Mouse (Mus musculus): ENCODE measurements at regions not wholly inside any gene's neighbourhood (a gene's known extent, or its start where the extent isn't known, plus 50 kb on each side); places are given as distances from the start of the nearest gene placed in this dataset.

DNA sequence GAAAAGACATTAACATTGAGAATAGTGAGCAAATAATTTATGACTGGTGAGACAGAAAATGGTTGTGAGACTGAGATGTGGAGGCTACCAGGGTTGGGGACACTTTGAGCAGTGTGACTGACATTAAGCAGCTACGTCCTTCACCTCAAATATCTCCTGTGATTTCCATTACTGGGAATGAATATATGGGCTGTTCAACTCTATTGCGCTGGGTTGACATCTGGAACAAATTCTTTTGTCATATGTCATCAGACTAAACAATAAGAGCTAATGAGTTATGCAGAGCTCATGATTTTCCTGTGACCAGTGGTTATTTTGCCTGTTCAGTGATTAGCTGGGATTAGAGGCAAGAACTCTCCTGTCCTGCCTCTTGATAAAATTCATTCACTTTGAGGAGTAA, 593.9 kb upstream of the Castor2 start:
- no peak for DNase-seq

DNA sequence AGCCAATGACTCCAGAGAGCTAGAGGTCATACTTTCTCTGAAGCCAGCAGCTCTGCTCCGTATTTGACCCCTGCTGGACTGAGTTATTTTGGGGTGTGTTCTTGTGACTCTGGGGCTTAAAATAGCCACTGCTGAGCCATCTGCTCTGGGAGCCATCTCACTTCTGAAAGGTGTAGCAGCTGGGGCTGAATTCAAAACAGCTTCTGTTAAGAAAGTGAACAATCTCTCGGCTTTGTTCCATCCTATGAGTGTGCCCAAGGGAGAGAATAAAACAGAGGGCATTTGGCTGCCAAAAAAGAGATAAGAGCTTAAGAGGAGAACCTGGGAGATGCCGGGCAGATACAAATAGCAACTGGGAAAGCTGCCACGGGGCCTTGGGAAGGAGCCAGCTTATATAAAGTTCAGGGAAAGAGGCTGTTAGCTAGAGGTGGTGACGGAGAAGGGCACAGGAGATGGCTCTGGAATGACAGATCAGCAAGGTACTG, 611.7 kb upstream of the Castor2 start:
- DNase-seq = peak; percentile 83 to 86

DNA sequence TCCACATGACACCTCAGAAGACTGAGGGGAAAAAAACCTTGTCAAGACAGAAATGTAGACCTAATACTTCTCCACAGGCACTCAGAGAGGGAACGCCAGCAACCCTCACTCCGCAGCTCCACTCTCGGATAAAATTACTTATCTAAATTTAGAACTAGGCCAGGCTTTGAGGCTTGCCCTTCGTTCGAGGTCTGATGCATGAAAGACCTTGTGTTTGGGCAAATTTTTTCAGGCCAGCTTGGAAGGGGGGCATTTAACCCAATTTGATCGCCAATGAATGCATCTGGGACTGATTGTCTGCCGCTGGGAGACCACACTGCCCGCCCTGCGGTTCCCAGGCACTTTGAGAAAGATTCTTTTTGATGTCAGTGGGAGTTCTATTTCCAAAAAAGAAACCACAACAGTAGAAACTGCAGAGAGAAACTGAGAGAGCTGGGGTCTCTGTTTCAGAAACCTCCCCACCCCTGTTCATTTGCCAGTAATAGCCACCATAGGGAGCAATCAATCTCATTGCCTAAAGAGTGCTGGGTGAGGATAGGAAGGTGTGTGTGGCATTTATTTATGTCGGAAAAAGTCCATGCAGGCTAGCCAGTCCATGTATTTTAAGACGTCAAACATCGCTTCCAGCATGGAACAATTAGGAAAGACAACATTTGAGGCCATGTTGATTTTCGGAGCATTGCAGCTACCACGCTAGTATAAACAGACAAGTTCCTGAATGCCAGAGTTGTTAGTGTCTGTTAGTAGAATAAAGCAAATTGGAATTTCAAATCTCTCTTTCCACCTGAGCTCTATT, 617.0 kb upstream of the Castor2 start:
- DNase-seq = peak in 1 of 2 experiments; percentile 12

DNA sequence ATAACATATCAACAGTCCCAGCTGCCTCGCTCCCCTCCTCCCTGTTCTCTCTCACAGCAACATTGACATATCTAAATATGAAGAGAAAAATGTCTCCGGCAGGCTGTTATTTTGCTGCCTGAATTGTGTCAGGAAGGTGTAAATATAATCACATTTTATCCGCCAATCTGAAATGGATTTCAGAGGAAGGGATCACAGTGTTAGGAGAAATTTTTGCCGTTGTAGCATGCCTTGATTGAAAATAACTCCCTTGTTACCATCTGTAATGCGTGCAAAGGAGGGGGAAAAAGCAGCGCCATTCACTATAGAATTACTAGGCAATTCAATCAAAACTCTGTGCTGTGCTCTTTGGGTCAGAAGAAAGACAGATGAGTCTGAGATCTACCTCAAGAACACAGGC, 620.3 kb upstream of the Castor2 start:
- DNase-seq = no peak

DNA sequence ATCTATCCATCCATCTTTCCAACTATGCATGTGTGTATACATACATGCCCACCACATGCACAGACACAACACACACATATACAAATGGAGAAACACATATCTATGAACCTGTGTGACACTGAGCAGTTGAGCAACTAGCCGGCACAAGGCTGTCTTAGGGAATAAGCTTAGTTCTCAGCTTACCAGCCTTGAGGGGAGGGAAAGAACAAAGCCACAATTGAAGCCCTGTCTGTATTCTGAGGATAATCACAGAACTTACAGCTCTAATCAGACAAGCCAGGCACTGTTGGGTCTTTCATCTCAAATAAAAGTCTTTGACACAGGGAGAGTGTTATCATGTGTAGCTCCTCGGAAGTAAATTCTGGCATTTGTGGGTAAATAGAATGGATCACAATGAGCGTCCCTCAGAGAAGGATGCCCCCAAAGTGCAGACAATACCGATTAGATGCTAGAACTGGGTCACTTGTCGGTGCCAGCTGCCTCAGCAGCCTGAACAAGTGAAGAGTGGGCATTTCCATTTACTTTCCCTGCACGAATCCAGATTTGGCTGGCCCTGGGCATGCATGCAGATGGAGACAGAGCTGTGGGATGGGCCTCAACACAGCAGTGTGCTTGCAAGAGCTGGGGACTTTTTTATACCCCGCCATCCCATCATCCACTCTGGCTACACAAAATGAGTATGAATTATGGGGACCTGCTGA, 646.0 kb upstream of the Castor2 start:
- DNase-seq = peak; percentile 70 to 72

DNA sequence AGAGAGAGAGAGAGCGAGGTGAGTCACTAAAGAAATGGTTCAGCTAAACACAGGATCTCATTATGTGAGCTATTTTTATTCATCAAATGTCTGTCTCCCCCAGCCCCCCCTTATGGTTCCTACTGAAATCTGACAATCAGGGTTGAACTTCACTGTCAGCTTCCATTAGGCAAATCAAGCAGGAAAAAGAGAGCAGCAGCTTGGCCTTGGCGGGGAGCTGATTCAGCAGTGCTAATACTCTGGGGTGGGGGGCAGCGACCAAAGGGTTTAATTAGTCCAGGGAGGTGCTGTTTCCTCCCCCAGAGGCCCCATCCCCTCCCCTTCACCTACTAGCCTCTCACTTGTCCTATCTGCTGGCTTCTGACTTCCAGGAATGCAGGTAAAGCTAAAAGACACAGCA, 649.6 kb upstream of the Castor2 start:
- peak; percentile 42 to 59 for DNase-seq

DNA sequence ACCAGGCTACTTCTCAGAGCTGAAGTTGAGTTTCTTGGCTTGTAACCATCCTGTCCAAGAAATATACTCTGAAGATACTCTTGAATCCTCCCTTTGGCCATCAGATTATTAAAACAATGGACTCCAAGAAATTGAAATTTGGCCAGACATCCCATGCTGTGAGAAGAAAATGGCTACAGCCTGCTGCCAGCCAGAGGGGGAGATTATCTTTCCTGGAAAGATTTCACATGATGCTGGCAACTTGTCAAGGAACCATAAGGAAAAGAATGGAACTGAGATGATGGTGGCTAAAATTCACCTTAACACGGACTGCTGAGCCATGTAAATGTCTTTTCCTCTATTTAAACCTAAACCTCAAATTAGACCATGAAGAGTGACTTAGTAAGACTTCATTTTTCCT, 698.7 kb upstream of the Castor2 start:
- peak; percentile 57 to 75 for DNase-seq

DNA sequence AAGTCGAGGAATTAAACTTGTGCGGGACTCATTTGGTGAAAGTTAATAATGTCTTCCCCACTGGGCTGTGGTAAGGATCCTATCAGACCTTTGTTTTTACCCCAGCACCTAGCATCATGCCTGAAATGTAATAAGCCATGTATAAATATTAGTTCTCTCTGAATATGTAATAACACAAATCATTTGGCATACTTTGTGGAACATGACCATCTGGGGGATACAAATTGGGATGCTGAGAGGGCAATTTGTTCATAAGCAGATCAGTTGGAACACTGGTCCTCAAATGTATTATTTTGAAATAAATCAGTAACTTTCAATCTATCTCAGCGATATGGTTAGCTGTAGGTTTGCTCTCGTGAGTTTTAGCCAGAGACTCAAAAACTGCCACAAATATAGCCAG, 709.6 kb upstream of the Castor2 start:
- DNase-seq = no peak

DNA sequence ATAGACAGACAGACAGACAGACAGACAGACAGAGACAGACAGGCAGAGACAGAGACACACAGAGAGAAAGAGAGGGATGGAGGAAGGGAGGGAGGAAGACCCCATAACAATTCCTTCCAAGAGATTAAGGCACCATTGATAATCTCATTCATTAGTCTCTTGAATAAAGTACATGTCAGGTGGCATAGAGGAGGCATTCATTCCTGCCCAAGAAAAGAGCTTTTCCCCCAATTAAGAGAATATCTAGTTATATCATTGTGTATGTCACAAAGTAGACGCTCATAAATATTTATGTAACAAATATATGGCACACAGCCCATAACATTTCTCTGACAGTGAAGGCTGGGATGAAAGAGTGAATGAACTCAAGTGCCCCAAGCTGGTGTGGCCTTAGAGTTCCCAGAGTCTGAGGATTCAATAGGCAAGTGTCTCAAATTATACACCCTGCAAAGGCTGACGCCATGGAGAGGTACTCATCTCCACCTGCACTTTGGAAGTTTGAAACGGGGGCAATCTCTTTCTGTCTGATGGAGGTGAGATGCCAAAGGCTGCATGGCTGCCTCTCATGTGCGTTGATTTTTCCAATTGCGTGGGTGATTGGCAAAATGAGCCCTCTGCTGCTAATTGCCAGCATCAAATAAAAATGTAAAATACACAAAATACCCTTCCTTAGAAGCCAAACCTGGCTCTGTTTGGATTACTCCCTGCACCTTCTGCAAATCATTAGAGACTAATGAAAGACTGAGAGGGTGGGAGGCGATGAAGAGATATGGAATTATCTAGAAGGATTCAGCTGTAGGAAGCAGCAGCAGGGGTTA, 710.3 kb upstream of the Castor2 start:
- no peak for DNase-seq

DNA sequence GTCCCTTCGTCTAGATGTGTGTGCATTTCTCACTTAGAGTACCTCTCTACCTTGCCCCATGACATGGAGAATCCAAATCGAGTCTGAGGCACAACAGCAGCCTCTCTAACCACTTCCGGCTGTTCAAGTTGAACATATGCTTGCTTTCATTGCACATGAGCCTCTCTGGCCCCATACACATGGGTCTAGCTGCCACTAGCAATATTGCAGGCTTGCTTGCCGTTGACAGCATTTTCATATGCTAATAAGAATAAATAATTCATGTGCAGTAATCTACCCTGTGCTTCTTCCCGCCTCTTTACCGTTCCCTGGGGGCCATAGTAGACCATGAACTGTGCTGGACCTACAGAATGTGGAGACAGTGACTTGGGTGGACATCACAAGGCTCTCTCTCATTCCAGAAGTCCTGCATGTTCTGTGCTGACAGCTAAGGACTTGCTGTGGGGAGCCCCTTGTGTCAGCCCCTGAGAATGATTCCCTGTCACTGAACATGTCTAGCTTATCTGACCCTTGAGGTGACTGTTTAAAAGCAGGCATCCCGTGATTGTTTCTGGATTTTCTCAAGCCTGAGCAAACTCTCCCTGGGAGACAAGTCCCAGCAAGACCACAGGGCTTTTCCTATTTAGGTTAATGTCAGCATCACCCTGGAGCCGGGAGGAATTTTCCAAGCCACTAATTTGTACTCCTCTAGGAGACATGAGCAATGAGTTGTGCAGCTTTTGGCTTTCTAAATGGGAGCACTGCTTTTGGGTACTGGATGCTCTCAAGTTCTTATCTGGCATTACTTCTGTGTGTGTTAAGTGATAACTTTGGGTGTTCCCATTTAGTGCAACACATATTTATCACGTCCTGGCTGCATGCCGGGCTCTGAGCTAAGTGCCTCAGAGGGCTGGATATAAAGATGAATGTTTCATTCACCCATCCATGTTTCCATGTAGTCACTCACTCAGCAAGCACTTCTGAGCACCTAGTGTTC, 713.8 kb upstream of the Castor2 start:
- DNase-seq = no peak

DNA sequence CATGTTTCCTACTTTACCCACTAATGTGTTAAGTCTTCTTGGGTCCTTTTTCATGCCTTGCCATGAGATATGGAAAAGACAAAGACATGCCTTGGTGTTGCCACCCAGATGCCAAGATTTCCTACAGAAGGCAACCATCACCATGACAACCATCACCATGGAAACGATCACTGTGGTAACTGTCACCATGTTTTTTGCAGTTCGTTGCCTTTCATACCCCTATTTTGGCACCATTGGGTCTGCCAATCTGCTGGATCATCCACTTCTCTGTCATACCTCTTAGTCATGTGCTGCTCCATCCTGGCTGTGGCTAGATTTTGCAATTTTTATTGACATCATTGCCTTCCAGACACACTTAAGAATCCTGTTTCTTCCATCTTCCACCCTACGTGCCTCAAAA, 733.7 kb upstream of the Castor2 start:
- peak; percentile 72 to 88 for DNase-seq

DNA sequence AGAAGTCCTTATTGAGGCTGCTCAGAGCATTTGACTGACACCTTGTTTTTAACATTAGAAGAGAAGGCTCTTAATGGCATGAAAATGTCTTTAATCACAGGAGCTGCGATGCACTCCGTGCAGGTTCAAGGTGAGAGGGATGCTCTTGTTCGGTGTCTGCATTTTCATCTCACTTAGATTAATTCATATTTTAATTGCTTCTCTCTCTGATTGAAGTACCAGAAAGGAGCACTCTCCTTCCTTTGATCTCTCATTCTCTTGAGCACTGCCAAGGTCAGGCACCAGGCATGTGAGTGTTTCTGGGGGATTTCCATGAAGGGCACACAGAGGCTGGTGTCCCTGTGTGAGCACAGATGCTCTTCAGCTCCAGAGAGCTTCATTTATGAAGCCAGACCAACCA, 752.0 kb upstream of the Castor2 start:
- no peak for DNase-seq

DNA sequence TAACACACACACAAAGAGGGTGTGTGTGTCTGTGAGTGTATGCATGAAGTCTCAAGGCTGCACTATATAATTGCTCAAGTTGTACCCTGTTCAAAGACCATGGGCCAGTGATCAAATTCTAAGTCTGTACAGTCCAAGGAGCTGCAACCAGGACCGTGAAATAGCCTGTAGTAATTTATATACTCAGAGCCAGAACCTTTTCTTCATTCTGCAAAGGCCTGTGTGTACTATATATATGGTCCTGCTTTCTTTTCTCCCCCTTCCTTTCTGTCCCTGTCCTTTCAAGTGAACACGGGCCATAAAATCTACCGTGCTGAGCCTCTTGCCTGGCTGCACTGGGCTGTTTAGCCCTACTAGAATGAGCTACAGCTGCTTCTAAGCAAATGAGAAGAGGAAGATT, 757.5 kb upstream of the Castor2 start:
- no peak for DNase-seq

DNA sequence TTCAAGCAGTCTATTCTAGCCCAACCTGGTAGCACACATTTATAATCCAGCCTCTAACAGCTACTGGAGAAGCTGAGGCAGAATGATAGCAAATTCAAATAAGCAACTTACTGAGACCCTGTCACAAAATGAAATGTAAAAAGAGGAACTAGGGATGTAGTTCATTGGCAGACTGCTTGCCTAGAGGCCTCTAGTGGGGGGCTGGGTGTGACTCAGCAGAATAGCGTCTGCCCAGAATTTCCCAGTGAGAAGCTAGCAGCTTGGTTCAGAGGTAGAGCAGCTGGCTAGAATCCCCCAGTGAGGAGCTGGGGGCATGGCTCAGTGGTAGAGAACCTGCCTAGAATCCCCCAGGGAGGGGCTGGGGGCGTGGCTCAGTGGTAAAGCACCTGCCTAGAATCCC, 777.5 kb upstream of the Auts2 start:
- peak in 1 of 2 experiments; percentile 6 for DNase-seq

DNA sequence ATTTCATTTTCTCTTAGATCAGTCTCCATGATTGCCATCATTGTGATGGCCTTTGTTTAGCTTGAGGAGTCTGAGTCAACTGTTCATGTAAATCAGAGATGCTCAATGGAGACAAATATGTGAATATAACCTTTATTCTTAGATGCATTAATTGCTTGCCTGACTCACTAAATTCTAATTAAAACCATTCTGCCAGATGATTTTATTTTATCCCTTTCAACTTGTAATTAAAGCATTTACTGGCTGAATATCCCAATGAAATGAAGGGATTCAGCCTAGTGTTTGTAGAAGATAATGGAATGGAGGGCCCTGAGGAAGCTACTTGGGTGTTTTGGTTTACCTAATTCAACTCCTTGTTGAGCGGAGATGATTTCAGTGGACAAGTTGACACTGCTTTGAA, 777.1 kb upstream of the Auts2 start:
- no peak for DNase-seq

DNA sequence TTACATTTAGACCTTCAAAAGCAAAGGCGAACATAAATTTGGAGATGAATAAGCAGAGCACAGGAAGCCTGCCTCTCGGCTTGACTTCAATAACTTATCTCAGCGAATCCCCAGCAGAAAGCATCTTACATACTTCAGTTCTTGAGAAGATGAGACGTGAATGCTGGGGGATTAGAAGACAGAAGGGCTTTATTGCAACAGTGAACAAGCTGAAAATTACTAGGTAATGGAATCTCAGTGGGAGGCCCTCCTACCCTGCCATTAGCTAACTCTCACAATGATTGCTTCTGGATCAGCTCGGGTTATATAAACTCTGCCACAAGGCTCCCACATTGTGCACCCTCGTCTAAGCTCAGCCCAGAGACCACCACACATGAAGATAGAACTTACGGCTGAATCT, 770.9 kb upstream of the Auts2 start:
- DNase-seq = no peak

DNA sequence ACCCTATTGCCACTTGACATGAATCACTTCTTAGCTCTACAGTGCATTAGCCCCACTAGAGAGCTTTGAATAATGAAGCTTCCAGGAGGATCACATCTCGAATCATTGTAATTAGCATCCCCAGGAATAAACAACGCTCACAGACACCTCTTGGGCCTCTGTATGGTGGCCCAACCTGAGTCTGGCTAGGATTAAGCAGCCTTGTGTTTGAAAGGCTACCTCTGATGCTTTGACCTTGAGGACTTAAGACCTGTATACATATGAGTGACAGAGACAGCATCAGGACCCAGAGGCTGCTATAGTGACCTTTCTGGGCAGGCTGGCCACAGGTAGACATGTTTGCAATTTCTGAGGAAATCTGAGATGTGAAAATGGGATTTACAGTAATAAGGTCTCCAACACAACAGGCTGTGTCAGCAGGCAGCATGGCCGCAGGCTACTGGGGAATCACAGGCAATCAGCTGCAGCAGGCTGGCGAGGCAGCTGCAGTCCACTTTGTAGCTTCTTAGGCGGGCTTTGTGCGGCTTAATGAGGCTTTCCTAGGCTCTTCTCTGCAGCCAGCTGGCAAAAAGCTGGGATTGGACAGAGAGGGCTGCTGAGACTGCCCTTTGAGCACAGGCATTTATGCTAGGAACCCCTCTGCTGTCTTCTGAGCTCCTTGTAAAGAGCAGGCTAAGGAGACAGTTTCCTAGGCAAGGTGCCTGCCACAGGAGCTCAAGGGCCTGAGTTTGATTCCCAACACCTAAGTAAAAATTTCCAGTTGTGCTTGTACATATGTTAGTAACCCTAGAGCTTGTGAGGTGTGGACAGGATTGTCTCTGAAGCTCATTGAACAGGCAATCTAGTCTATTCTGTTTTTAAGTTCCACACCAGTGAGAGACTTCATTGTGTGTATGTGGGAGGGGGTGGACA, 768.1 kb upstream of the Auts2 start:
- DNase-seq = peak; percentile 42 to 59

DNA sequence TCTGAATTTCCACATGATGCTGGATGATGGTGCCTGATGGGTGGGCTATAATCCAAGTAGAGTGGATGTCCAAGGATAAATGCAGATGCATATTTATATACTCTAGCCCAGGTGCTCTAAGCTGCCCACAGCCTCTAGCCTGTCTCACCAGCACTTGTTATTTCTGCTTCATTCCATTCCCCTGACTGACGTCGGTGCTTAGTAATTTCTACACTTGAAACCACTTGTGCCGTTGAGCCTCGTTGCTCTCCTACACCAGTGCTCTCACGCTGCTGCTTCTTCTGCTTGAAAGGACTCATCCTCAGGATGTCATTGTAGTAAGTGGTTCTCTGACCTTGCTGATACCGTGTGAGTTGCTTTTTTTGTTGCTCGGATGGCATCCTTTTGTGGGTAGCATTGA, 724.7 kb upstream of the Auts2 start:
- DNase-seq = no peak

DNA sequence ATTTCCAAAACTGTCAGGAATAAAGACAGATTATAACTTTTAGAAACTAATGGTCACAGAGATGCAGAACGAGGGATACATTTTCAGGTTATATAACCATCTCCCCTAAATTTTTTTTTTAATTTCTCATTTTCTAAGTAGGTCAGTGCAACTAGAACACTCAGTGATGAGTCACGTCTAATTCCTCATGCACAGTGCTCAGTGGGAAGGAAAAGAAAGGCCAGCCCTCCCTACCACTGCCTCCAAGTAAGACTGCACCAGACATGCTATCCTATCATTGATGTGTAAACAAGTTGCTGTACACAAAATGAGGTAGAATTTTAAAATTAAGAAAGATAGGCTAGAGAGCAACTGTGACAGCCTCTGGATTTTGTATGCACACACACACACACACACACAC, 724.2 kb upstream of the Auts2 start:
- peak in 1 of 2 experiments; percentile 24 for DNase-seq

DNA sequence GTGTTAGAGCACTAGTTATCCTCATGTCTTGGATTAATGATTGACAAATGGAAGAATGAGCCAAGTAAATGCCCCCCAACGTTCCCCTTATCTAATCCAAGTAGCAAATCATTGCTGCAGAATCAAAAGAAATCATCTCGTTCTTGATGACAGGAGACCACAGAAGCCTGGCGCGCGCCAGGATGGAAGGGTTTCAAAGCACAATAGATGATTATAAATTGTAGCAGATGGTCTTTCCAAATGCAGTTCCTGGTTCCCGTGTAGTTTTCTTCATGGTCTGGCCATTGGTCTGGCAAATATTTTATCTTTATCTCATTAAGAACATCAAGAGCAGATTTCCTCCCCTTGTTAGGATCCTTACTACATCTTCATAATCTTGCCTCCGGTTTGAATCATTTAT, 721.8 kb upstream of the Auts2 start:
- peak; percentile 33 to 51 for DNase-seq

DNA sequence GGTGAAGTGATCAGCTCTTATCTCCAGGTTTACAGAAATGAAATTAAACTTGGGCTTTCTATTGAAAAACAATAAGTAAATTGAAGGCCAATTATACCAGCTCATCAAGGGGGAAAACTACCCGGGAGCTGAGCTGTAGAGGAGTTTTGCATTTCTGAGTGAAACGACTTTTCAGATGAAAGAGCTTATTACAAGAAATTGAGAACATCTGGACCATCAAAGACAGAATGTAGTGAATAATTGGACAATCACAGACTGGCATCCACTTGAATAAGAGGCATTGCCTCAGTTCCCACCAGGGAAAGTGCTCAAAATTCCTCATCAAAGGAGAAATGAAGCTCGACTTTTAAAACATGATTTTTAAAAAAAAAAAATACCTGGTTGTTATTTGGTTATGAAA, 675.7 kb upstream of the Auts2 start:
- DNase-seq = no peak
